Mouse (Mus musculus) stomach, embryonic 14.5 days (tissue): ENCODE measurements around the gene Ugt1a2. TPM values are rescaled to one million over a fixed set of nuclear protein-coding genes. Genes with fewer than 3 reads are reported as not detected.

Source experiments
- ATAC-seq: fragments of 200-750 bp; cut with Nextera tagmentation; 2 replicates; pipeline ENCODE4 v1.8.0; 2017; ENCODE audit warnings: low read depth, moderate TSS enrichment; ENCODE audit not compliant: insufficient number of reproducible peaks, insufficient read depth, low FRiP score
- H3K27ac ChIP-seq: fragments of 300-500 bp; sonication (generic); 2 replicates; pipeline ENCODE4 v1.5.1; 2014; ENCODE audit warnings: mild to moderate bottlenecking, low read length, moderate library complexity, mixed read lengths
- H3K27me3 ChIP-seq: fragments of 300-500 bp; sonication (generic); 2 replicates; pipeline ENCODE4 v1.6.1; 2014; ENCODE audit warnings: low read length, control low read depth, mixed read lengths; ENCODE audit not compliant: control insufficient read depth, insufficient read depth
- H3K36me3 ChIP-seq: fragments of 300-500 bp; sonication (generic); 2 replicates; pipeline ENCODE4 v1.6.1; 2014; ENCODE audit warnings: mild to moderate bottlenecking, control low read depth, low read length, moderate library complexity, mixed read lengths; ENCODE audit not compliant: control insufficient read depth, insufficient read depth
- H3K4me1 ChIP-seq: fragments of 300-500 bp; sonication (generic); 2 replicates; pipeline ENCODE4 v1.6.1; 2014; ENCODE audit warnings: low read length, control low read depth, mixed read lengths; ENCODE audit not compliant: control insufficient read depth, insufficient read depth
- H3K4me2 ChIP-seq: fragments of 300-500 bp; sonication (generic); replicated peaks from 2 replicates; pipeline ENCODE4 v1.6.1; 2014; ENCODE audit warnings: low read depth, low read length, control low read depth
- H3K4me3 ChIP-seq: fragments of 300-500 bp; sonication (generic); 2 replicates; pipeline ENCODE4 v1.5.1; 2014; ENCODE audit warnings: low read depth, low read length, control low read depth
- H3K9ac ChIP-seq: fragments of 300-500 bp; sonication (generic); replicated peaks from 2 replicates; pipeline ENCODE4 v1.6.1; 2014; ENCODE audit warnings: low read depth, mild to moderate bottlenecking, control low read depth, low read length, moderate library complexity, mixed read lengths
- H3K9me3 ChIP-seq: fragments of 300-500 bp; sonication (generic); 2 replicates; pipeline ENCODE4 v1.6.1; 2016; ENCODE audit warnings: low read depth, low read length, control low read depth; ENCODE audit not compliant: control insufficient read depth
- WGBS: fragments of 180-500 bp; shearing (Covaris S2); extraction: QIAGEN DNeasy Blood & Tissue Kit; methylation state at CpG from one replicate; pipeline ENCODE4 v1.1.7; 2014; 5-methylcytosine and 5-hydroxymethylcytosine counted together
- polyA plus RNA-seq: library from polyadenylated mRNA; unstranded; fragments of >200 nt; fragmentation: Nextera tagmentation; extraction: Ambion mirVana; gene quantifications from 2 replicates; pipeline ENCODE4 v1.2.1, GENCODE M21; 2014

Ugt1a2 gene
- polyA plus RNA-seq, 1 experiment from 2014 or later: 0.69 TPM

DNA sequence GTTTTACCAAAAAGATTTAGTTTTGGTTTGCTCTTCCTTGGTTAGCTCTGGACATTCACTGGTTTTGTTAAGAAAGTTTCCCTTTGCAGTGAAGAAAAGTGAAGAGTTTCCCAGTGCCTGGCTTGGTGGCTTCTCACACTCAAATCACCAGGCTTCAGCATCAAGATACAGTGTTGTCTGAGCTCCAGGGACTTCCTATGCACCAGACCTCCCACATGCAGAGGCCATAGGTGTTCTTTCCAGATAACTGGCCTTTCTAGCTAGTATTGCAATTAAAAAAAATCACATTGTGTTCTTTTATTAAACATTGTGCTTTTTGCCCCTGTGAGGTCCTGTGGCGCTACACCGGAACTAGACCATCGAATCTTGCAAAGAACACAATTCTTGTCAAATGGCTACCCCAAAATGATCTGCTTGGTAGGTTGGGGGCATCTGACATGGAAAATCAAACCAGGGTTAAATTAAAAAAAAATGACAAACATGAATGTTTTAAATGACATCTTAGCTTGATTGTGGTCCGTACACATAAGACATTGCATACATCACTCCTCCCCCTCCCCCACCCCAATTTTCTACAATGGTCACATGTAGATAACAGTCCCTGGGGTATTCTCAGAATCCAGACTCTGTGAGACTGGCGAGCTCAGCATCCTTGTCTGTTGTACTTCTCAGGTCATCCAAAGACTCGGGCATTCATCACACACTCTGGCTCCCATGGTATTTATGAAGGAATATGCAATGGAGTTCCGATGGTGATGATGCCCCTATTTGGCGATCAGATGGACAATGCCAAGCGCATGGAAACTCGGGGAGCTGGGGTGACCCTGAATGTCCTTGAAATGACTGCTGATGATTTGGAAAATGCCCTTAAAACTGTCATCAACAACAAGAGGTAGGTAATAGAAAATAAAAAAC, 15.3 kb downstream of the Ugt1a2 start:
- H3K4me3 ChIP-seq: no peak overlapping the region
- no peaks in the 10 kb centered on the region for H3K27me3 ChIP-seq
- 73% methylated on average over 10 of the region's 10 CpGs for WGBS
- no peaks in the 10 kb centered on the region for H3K4me1 ChIP-seq
- no peak overlapping the region for H3K27ac ChIP-seq
- H3K9me3 ChIP-seq: peaks cover 60% of the 10 kb centered on the region
- H3K4me2 ChIP-seq: no peak overlapping the region
- H3K9ac ChIP-seq: no peak overlapping the region
- ATAC-seq: no peak
- H3K36me3 ChIP-seq: no peaks in the 10 kb centered on the region

DNA sequence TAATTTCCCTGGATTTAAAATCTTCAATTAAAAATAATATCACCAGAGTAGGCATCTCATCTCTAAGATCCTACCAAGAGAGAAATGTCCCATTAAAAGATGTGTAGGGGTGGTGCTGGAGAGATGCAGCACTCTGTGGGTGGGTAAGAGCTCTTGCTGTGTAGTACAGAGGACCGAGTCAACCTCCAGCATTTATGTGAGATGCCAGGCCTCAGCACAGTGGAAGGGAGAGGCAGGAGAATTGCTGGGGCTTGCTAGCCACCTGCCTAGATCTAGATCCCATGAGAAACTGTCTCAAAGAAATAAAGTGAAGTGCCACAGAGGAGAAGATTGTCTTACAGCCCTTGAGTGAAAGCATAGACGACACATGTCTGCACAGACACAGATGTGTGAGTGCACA, 16.1 kb downstream of the Ugt1a2 start:
- no peak overlapping the region for H3K9ac ChIP-seq
- H3K27me3 ChIP-seq: no peaks in the 10 kb centered on the region
- H3K4me3 ChIP-seq: no peak overlapping the region
- no peaks in the 10 kb centered on the region for H3K36me3 ChIP-seq
- ATAC-seq: no peak
- 60% methylated on average over 2 of the region's 2 CpGs for WGBS
- H3K4me1 ChIP-seq: no peaks in the 10 kb centered on the region
- peaks cover 57% of the 10 kb centered on the region for H3K9me3 ChIP-seq
- H3K4me2 ChIP-seq: no peak overlapping the region
- H3K27ac ChIP-seq: no peak overlapping the region

DNA sequence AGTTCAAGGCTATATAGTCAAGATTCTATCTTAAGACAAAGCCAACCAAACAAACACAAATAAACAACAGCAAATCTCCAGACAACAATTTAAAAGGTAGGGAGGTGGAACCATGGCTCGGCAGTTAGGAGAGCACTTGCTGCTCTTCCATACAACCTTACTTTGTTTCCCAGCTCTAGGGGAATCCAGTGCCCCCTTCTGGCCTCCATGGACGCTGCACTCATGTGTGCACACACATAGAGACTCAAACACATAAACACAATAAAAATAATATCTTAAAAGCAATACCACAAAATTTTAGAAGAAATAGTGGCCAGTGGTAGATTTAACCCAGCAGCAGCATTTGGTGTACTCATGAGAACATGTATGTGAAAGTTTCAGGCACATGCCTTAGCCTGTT, 16.7 kb downstream of the Ugt1a2 start:
- H3K9ac ChIP-seq: no peak overlapping the region
- H3K27ac ChIP-seq: no peak overlapping the region
- no peak overlapping the region for H3K4me2 ChIP-seq
- WGBS: 62% methylated on average over 2 of the region's 2 CpGs
- no peaks in the 10 kb centered on the region for H3K36me3 ChIP-seq
- no peak overlapping the region for H3K4me3 ChIP-seq
- no peaks in the 10 kb centered on the region for H3K4me1 ChIP-seq
- peaks cover 53% of the 10 kb centered on the region for H3K9me3 ChIP-seq
- H3K27me3 ChIP-seq: no peaks in the 10 kb centered on the region
- no peak for ATAC-seq

DNA sequence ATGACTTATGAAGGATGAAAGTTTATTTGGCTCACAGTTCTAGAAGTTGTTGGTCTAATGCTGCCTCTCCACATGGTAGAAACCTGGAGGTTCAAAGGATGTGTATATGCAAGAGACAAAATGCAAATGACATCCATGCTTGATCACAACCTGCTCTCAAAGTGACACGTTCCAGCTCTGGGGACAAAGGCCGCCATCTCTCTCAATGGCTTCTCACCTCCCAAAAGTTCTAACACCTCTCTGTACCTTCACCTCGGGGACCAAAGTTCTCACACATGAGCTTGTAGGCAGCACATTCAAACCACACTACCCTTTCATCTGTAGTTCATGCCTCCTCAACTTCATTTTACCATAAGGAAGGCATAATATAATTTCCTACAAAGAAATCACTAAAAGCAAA, 17.2 kb downstream of the Ugt1a2 start:
- Histone ChIP-seq H3K4me1 (no peaks in the 10 kb centered on the region), H3K4me2 (no peak overlapping the region), H3K27ac (no peak overlapping the region), H3K9ac (no peak overlapping the region), H3K4me3 (no peak overlapping the region), H3K27me3 (no peaks in the 10 kb centered on the region), H3K9me3 (peaks cover 51% of the 10 kb centered on the region), H3K36me3 (no peaks in the 10 kb centered on the region)
- ATAC-seq: no peak
- 42% methylated on average over 3 of the region's 3 CpGs for WGBS

DNA sequence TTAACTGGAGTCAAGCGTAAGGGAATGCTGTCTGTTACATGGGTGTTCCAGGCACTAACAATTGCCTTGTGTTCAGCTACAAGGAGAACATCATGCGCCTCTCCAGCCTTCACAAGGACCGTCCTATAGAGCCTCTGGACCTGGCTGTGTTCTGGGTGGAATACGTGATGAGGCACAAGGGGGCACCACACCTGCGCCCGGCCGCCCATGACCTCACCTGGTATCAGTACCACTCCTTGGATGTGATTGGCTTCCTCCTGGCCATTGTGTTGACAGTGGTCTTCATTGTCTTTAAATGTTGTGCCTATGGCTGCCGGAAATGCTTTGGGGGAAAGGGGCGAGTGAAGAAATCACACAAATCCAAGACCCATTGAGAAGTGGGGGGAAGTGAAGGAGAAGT, 17.6 kb downstream of the Ugt1a2 start:
- Histone ChIP-seq H3K9ac (no peak overlapping the region), H3K9me3 (peaks cover 46% of the 10 kb centered on the region), H3K36me3 (no peaks in the 10 kb centered on the region), H3K4me2 (no peak overlapping the region), H3K27me3 (no peaks in the 10 kb centered on the region), H3K4me3 (no peak overlapping the region), H3K27ac (no peak overlapping the region), H3K4me1 (no peaks in the 10 kb centered on the region)
- 75% methylated on average over 9 of the region's 9 CpGs for WGBS
- no peak for ATAC-seq

DNA sequence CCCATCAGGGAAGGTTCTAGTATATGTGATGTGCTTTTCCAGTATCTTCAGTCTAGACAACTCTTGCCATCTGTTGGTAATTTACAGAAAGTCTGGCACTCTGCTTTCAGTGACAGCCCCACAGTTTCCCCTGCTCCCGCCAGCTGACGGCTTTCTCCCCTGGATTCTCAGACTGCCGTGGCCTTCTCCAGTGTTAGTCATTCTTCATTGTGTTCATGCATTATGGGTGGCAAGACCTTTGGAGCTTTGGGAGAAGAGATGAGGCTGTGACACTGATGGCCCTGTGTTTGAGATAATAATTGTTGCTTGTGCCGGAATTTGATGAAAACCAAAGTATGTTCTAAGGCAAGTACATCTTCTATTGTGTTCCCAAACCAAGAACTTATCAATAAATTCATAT, 18.2 kb downstream of the Ugt1a2 start:
- no peak overlapping the region for H3K4me2 ChIP-seq
- no peak overlapping the region for H3K9ac ChIP-seq
- H3K9me3 ChIP-seq: peaks cover 41% of the 10 kb centered on the region
- ATAC-seq: no peak
- H3K4me1 ChIP-seq: no peaks in the 10 kb centered on the region
- WGBS: 49% methylated on average over 4 of the region's 4 CpGs
- H3K4me3 ChIP-seq: no peak overlapping the region
- no peaks in the 10 kb centered on the region for H3K36me3 ChIP-seq
- H3K27ac ChIP-seq: no peak overlapping the region
- no peaks in the 10 kb centered on the region for H3K27me3 ChIP-seq

DNA sequence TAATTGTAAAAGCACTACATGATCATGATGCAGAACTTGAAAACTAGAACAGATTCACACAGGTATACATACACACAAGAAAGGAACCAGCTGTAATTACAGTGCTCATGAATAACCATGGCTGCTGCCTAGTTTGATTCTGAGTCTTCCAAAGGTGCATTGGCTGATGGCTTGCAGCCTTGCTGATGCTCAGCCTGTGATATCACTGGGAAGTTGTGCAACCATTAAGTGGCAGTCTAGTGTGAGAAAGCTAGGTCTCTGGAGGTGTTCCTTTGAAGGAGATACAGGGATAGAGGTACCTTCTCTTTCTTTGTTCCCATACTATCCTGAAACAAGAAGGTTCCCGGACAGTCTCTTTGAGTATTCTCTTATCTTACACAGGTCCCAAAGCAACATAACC, 18.7 kb downstream of the Ugt1a2 start:
- Histone ChIP-seq H3K4me1 (no peaks in the 10 kb centered on the region), H3K4me2 (no peak overlapping the region), H3K4me3 (no peak overlapping the region), H3K9ac (no peak overlapping the region), H3K27me3 (no peaks in the 10 kb centered on the region), H3K36me3 (no peaks in the 10 kb centered on the region), H3K9me3 (peaks cover 36% of the 10 kb centered on the region), H3K27ac (no peak overlapping the region)
- 21% methylated on average over 1 of the region's 1 CpGs for WGBS
- no peak for ATAC-seq

DNA sequence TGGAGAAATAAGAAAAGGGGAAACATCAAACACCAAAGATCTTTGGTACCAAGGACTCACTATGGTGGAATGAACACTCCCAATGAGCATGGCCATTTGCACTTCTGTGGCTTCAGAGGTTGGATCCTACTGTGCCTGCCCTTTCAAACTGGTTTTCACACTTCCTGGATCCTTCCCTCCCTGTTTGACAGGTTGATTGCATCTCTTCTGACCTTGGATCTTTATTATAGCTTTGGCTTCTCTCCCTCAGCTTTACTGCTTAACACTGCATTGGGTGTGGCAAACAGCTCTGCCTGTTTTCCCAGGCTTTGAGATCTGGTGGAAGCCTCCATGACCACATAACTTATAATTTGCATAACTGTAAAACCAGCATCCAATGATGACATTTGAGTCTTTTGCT, 19.9 kb downstream of the Ugt1a2 start:
- no peaks in the 10 kb centered on the region for H3K4me1 ChIP-seq
- H3K4me2 ChIP-seq: no peak overlapping the region
- no peak overlapping the region for H3K9ac ChIP-seq
- ATAC-seq: no peak
- H3K4me3 ChIP-seq: no peak overlapping the region
- peaks cover 26% of the 10 kb centered on the region for H3K9me3 ChIP-seq
- no peaks in the 10 kb centered on the region for H3K36me3 ChIP-seq
- no peak overlapping the region for H3K27ac ChIP-seq
- H3K27me3 ChIP-seq: no peaks in the 10 kb centered on the region

DNA sequence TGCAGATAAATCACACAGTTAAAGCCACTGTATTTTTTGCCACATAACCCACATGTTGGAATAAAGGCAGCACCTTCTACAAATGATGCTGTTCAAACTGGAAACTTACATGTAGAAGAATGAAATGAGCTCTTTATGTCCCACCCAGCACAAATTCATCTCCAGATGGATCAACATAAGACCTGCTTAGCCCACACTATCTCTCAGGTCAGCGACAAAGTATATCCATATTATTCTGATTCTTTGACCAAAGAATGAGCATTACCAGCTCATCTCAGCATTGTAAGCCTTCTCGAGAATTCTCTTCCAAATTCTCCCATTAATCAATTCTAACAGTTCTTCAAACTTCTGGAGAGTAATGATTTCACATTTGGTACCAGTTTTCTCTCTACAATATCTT, 21.8 kb downstream of the Ugt1a2 start:
- 53% methylated on average over 2 of the region's 2 CpGs for WGBS
- Histone ChIP-seq H3K4me3 (no peak overlapping the region), H3K4me1 (no peaks in the 10 kb centered on the region)

More for the DNA sequence above, 21.8 kb downstream of the Ugt1a2 start:
- ATAC-seq: no peak
- no peaks in the 10 kb centered on the region for H3K36me3 ChIP-seq
- no peak overlapping the region for H3K27ac ChIP-seq
- no peak overlapping the region for H3K9ac ChIP-seq
- no peak overlapping the region for H3K4me2 ChIP-seq
- peaks cover 25% of the 10 kb centered on the region for H3K9me3 ChIP-seq
- no peaks in the 10 kb centered on the region for H3K27me3 ChIP-seq
